ENCODE assay signal across 25 mouse cellular contexts in genomic region chr11:67151651-67152630, GRCm38 (mm10). TPM values are rescaled to one million over a fixed set of nuclear protein-coding genes. Genes with fewer than 3 reads are reported as not detected.
DNase-seq lines count a peak whose midpoint lies in the region; ATAC-seq lines count a peak whose summit lies in the region.
"Had no signal": no experiment of that assay in that cellular context is flagged by ENCODE, and none has a peak within 500 bp of the region (broad histone marks: within the 10 kb centered on the region; RNA-seq: fewer than 3 reads in every experiment).

No protein-coding gene starts in this region.

- H3K27ac ChIP-seq in forebrain, embryonic 16.5 days (ENCODE audit: low read length), result no peak overlapping the region
- no peak overlapping the region for H3K27ac ChIP-seq in forebrain, embryonic 12.5 days
- H3K27ac ChIP-seq: hindbrain, embryonic 14.5 days; intestine, embryonic 15.5 days; kidney, postnatal 0 days; liver, embryonic 12.5 days; lung, embryonic 15.5 days; midbrain, embryonic 10.5 days; neural tube, embryonic 12.5 days; stomach, embryonic 15.5 days had no signal

- 53% methylated on average over 16 of the region's 16 CpGs for WGBS in forebrain, embryonic 16.5 days
- 64% methylated on average over 16 of the region's 16 CpGs for WGBS in forebrain, embryonic 12.5 days

- no peaks in the 10 kb centered on the region for H3K27me3 ChIP-seq in forebrain, embryonic 16.5 days (replicated peaks; ENCODE audit: control insufficient read depth, insufficient read depth, low read length)
- no peaks in the 10 kb centered on the region for H3K27me3 ChIP-seq in forebrain, embryonic 12.5 days
- H3K27me3 ChIP-seq: intestine, embryonic 15.5 days; liver, embryonic 12.5 days; lung, embryonic 15.5 days; neural tube, embryonic 12.5 days; stomach, embryonic 15.5 days had no signal

- DNase-seq in lung, postnatal 36 days, result peak; percentile 21
- DNase-seq in lung, postnatal 10 days, result no peak
- DNase-seq in adrenal gland, postnatal 14 days, result peak; percentile 39
- peak; percentile 55 for DNase-seq in retina, postnatal 1 day
- DNase-seq in layer of hippocampus, adult 8-10 months (ENCODE audit: low spot score in 2 of 2), result no peak
- DNase-seq in gastrocnemius, adult 8-10 months (ENCODE audit: low spot score in 2 of 2), result no peak
- DNase-seq: B cell, adult 2 months; cerebellum, postnatal 25 days; gastrocnemius, postnatal 25 days; heart, postnatal 14 days; right cerebral cortex, postnatal 14 days; thymus, postnatal 14 days had no signal

- ATAC-seq in forebrain, embryonic 16.5 days, result peak; percentile 26; the same call in 1 of the 2 replicates
- ATAC-seq in forebrain, embryonic 12.5 days (ENCODE audit: low FRiP score), result no peak
- ATAC-seq: intestine, embryonic 15.5 days; liver, embryonic 12.5 days had no signal

- no peaks in the 10 kb centered on the region for H3K36me3 ChIP-seq in forebrain, embryonic 16.5 days (ENCODE audit: control insufficient read depth, insufficient read depth)
- no peaks in the 10 kb centered on the region for H3K36me3 ChIP-seq in forebrain, embryonic 12.5 days (replicated peaks)
- H3K36me3 ChIP-seq: intestine, embryonic 15.5 days; liver, embryonic 12.5 days; lung, embryonic 15.5 days; midbrain, embryonic 10.5 days; neural tube, embryonic 12.5 days; stomach, embryonic 15.5 days had no signal

- no peaks in the 10 kb centered on the region for H3K9me3 ChIP-seq in forebrain, embryonic 16.5 days (ENCODE audit: control insufficient read depth, low read length)
- H3K9me3 ChIP-seq in forebrain, embryonic 12.5 days, result no peaks in the 10 kb centered on the region
- H3K9me3 ChIP-seq: intestine, embryonic 15.5 days; liver, embryonic 12.5 days; lung, embryonic 15.5 days; midbrain, embryonic 10.5 days; neural tube, embryonic 12.5 days; stomach, embryonic 15.5 days had no signal

- no peak overlapping the region for H3K9ac ChIP-seq in forebrain, embryonic 16.5 days (replicated peaks; ENCODE audit: low read depth, low read length)
- no peak overlapping the region for H3K9ac ChIP-seq in forebrain, embryonic 12.5 days
- H3K9ac ChIP-seq: hindbrain, embryonic 14.5 days; intestine, embryonic 15.5 days; liver, embryonic 12.5 days; lung, embryonic 15.5 days; neural tube, embryonic 12.5 days; stomach, embryonic 15.5 days had no signal

- H3K4me3 ChIP-seq in forebrain, embryonic 16.5 days (replicated peaks; ENCODE audit: low read length), result no peak overlapping the region
- H3K4me3 ChIP-seq in forebrain, embryonic 12.5 days (replicated peaks), result no peak overlapping the region
- H3K4me3 ChIP-seq: intestine, embryonic 15.5 days; liver, embryonic 12.5 days; lung, embryonic 15.5 days; midbrain, embryonic 10.5 days; neural tube, embryonic 12.5 days; stomach, embryonic 15.5 days had no signal

- H3K4me1 ChIP-seq in forebrain, embryonic 16.5 days (replicated peaks; ENCODE audit: control insufficient read depth, insufficient read depth, low read length), result no peaks in the 10 kb centered on the region
- peaks cover 4% of the 10 kb centered on the region for H3K4me1 ChIP-seq in forebrain, embryonic 12.5 days
- H3K4me1 ChIP-seq: intestine, embryonic 15.5 days; liver, embryonic 12.5 days; lung, embryonic 15.5 days; neural tube, embryonic 12.5 days; stomach, embryonic 15.5 days had no signal

- H3K4me2 ChIP-seq in forebrain, embryonic 16.5 days (ENCODE audit: low read length), result no peak overlapping the region
- H3K4me2 ChIP-seq in forebrain, embryonic 12.5 days, result no peak overlapping the region
- H3K4me2 ChIP-seq: heart, embryonic 11.5 days; hindbrain, embryonic 14.5 days; intestine, embryonic 15.5 days; liver, embryonic 12.5 days; lung, embryonic 15.5 days; neural tube, embryonic 12.5 days; stomach, embryonic 15.5 days had no signal

RNA-seq across cellular contexts. Expression of gene Myh2, which starts 18.9 kb away (rescaled TPM):
- polyA plus RNA-seq in forebrain, embryonic 16.5 days (2015; fragmentation: Nextera tagmentation; extraction: Ambion mirVana), result 0.05 TPM in 1 of 2 replicates, not detected in the other
- 0.05 and 0.08 TPM in 2 replicates for polyA plus RNA-seq in forebrain, embryonic 12.5 days (2016; fragmentation: Nextera tagmentation; extraction: Ambion mirVana)
- 0.08 TPM in 1 of 2 replicates, not detected in the other for total RNA-seq in adrenal gland, postnatal 14 days (2021)
- total RNA-seq in layer of hippocampus, adult 8-10 months (2022), result under 1 TPM; 0.19 to 0.61 (median 0.29) TPM
- total RNA-seq in gastrocnemius, adult 8-10 months (2022), result 1,000 to 10,000 TPM; 1,182 to 1,409 (median 1,293) TPM
- total RNA-seq: ES-E14; heart, postnatal 14 days had no signal
- polyA plus RNA-seq: heart, embryonic 11.5 days; intestine, embryonic 15.5 days; kidney, postnatal 0 days; liver, embryonic 12.5 days; lung, embryonic 15.5 days; spleen, adult 2 months; stomach, embryonic 15.5 days had no signal

RNA-seq across cellular contexts. Expression of gene Myh1, which starts 47.9 kb away (rescaled TPM):
- polyA plus RNA-seq in forebrain, embryonic 16.5 days (2015; fragmentation: Nextera tagmentation; extraction: Ambion mirVana), result not detected in 2 replicates
- polyA plus RNA-seq in forebrain, embryonic 12.5 days (2016; fragmentation: Nextera tagmentation; extraction: Ambion mirVana), result 0.05 TPM in 1 of 2 replicates, not detected in the other
- total RNA-seq in adrenal gland, postnatal 14 days (2021), result 0.23 and 0.30 TPM in 2 replicates
- total RNA-seq in layer of hippocampus, adult 8-10 months (2022), result under 1 TPM; 0.08 to 0.37 (median 0.16) TPM
- total RNA-seq in gastrocnemius, adult 8-10 months (2022), result 1,000 to 10,000 TPM; 1,688 to 2,471 (median 2,214) TPM
- total RNA-seq: heart, postnatal 14 days had no signal
- polyA plus RNA-seq: intestine, embryonic 15.5 days; kidney, postnatal 0 days; midbrain, embryonic 10.5 days; neural tube, embryonic 12.5 days had no signal

Comparison
In these comparisons a context has a peak if more than half of its experiments do, and no peak if none do; other contexts are left out.
1. DNase-seq: peak in lung, postnatal 36 days (single experiment), adrenal gland, postnatal 14 days (single experiment) and retina, postnatal 1 day (single experiment); none in lung, postnatal 10 days (single experiment), layer of hippocampus, adult 8-10 months (0 of 2) and gastrocnemius, adult 8-10 months (0 of 2).
2. RNA of gene Myh2, which starts 18.9 kb away (total RNA-seq): 1,182 to 1,409 TPM in gastrocnemius, adult 8-10 months; 0.19 to 0.61 TPM in layer of hippocampus, adult 8-10 months and 0.08 TPM in adrenal gland, postnatal 14 days; every median in the first group is over 100 times any median in the second.
3. RNA of gene Myh1, which starts 47.9 kb away (total RNA-seq): 1,688 to 2,471 TPM in gastrocnemius, adult 8-10 months; 0.23 to 0.30 TPM in adrenal gland, postnatal 14 days and 0.08 to 0.37 TPM in layer of hippocampus, adult 8-10 months; every median in the first group is over 1,000 times any median in the second.